In genomic region chr3:88575540-88575939, GRCm38 (mm10) we compare ENCODE assay signal across 8 mouse cellular contexts. TPM values are rescaled to one million over a fixed set of nuclear protein-coding genes. Genes with fewer than 3 reads are reported as not detected.
DNase-seq lines count a peak whose midpoint lies in the region; ATAC-seq and TF ChIP-seq lines count a peak whose summit lies in the region.

Gene Ssr2 (plus strand): TSS chr3:88575876.

- H3K27me3 ChIP-seq in lung, embryonic 14.5 days (ENCODE audit: insufficient read depth, low read length): no peaks in the 10 kb centered on the region
- no peaks in the 10 kb centered on the region for H3K27me3 ChIP-seq in heart, embryonic 11.5 days (ENCODE audit: control insufficient read depth, insufficient read depth, low read length)
- no peaks in the 10 kb centered on the region for H3K27me3 ChIP-seq in midbrain, postnatal 0 days (ENCODE audit: insufficient read depth, low read length)

- H3K4me1 ChIP-seq in lung, embryonic 14.5 days (ENCODE audit: insufficient read depth): no peaks in the 10 kb centered on the region
- peaks cover 4% of the 10 kb centered on the region for H3K4me1 ChIP-seq in heart, embryonic 11.5 days (ENCODE audit: control insufficient read depth, insufficient read depth, low read length)
- H3K4me1 ChIP-seq in midbrain, postnatal 0 days (ENCODE audit: insufficient read depth, low read length): peaks cover 5% of the 10 kb centered on the region; the same call in 1 of the 2 replicates

- DNase-seq in lung, embryonic 14.5 days: no peak
- DNase-seq in lung, postnatal 14 days: no peak
- no peak for DNase-seq in left cerebral cortex, adult 8-10 months (ENCODE audit: low spot score in 2 of 2)
- no peak for DNase-seq in midbrain, postnatal 0 days (ENCODE audit: low spot score)
- no peak for DNase-seq in urinary bladder, postnatal 10 days (ENCODE audit: low spot score)
- DNase-seq in kidney, adult 9 months: no peak

- no peaks in the 10 kb centered on the region for H3K36me3 ChIP-seq in lung, embryonic 14.5 days (ENCODE audit: insufficient read depth)
- H3K36me3 ChIP-seq in heart, embryonic 11.5 days (ENCODE audit: control insufficient read depth, insufficient read depth, low read length): no peaks in the 10 kb centered on the region
- no peaks in the 10 kb centered on the region for H3K36me3 ChIP-seq in midbrain, postnatal 0 days (ENCODE audit: insufficient read depth, low read length)

- H3K9ac ChIP-seq in lung, embryonic 14.5 days: no peak within 1 kb of the TSS
- H3K9ac ChIP-seq in heart, embryonic 11.5 days (ENCODE audit: low read depth, low read length): no peak within 1 kb of the TSS
- H3K9ac ChIP-seq in midbrain, postnatal 0 days (replicated peaks; ENCODE audit: low read length, poor library complexity, severe bottlenecking): no peak within 1 kb of the TSS

- no peak within 1 kb of the TSS for H3K4me2 ChIP-seq in lung, embryonic 14.5 days
- no peak within 1 kb of the TSS for H3K4me2 ChIP-seq in heart, embryonic 11.5 days
- H3K4me2 ChIP-seq in midbrain, postnatal 0 days (ENCODE audit: low read depth, low read length, poor library complexity, severe bottlenecking): no peak within 1 kb of the TSS

- TF ChIP-seq CTCF in lung, embryonic 14.5 days (IDR thresholded peaks at IDR 0.05; ENCODE audit: low read depth): no peak
- no peak for TF ChIP-seq CTCF in midbrain, postnatal 0 days (IDR thresholded peaks at IDR 0.05)

- no peak for ATAC-seq in lung, embryonic 14.5 days (ENCODE audit: insufficient read depth)
- ATAC-seq in common myeloid progenitor, adult 5-6 weeks (replicated peaks; ENCODE audit: low read depth, poor library complexity, severe bottlenecking): no peak
- no peak for ATAC-seq in heart, embryonic 11.5 days (replicated peaks; ENCODE audit: insufficient number of reproducible peaks, low FRiP score, low TSS enrichment)
- no peak for ATAC-seq in midbrain, postnatal 0 days (ENCODE audit: low FRiP score)

- H3K27ac ChIP-seq in lung, embryonic 14.5 days (ENCODE audit: low read depth): no peak within 1 kb of the TSS
- H3K27ac ChIP-seq in heart, embryonic 11.5 days (ENCODE audit: low read depth, low read length): no peak within 1 kb of the TSS
- H3K27ac ChIP-seq in midbrain, postnatal 0 days (ENCODE audit: low read depth, low read length): no peak within 1 kb of the TSS

- WGBS in lung, embryonic 14.5 days: 83% methylated on average over 3 of the region's 3 CpGs
- WGBS in heart, embryonic 11.5 days (ENCODE audit: insufficient replicate concordance): 74% methylated on average over 3 of the region's 3 CpGs
- WGBS in midbrain, postnatal 0 days: 89% methylated on average over 3 of the region's 3 CpGs

- no peak within 1 kb of the TSS for H3K4me3 ChIP-seq in lung, embryonic 14.5 days (ENCODE audit: low read depth, low read length)
- H3K4me3 ChIP-seq in heart, embryonic 11.5 days (ENCODE audit: low read depth, low read length): no peak within 1 kb of the TSS
- H3K4me3 ChIP-seq in midbrain, postnatal 0 days (ENCODE audit: low read depth, low read length): no peak within 1 kb of the TSS

- no peaks in the 10 kb centered on the region for H3K9me3 ChIP-seq in lung, embryonic 14.5 days (ENCODE audit: low read depth, low read length)
- H3K9me3 ChIP-seq in heart, embryonic 11.5 days (replicated peaks; ENCODE audit: control insufficient read depth, low read length): no peaks in the 10 kb centered on the region
- H3K9me3 ChIP-seq in midbrain, postnatal 0 days (ENCODE audit: low read length): no peaks in the 10 kb centered on the region

RNA-seq across cellular contexts. Expression of gene Ssr2, which starts in this region (rescaled TPM):
- 278 and 285 TPM in 2 replicates for polyA plus RNA-seq in lung, embryonic 14.5 days (2014; fragmentation: Nextera tagmentation; extraction: Ambion mirVana)
- total RNA-seq in common myeloid progenitor, adult 5-6 weeks (2017): 144 and 157 TPM in 2 replicates
- polyA plus RNA-seq in heart, embryonic 11.5 days (2014; fragmentation: Nextera tagmentation; extraction: Ambion mirVana): 206 and 229 TPM in 2 replicates
- 10 to 100 TPM; 85.5 to 93.2 (median 89.8) TPM for total RNA-seq in left cerebral cortex, adult 8-10 months (2022)
- 236 and 250 TPM in 2 replicates for total RNA-seq in midbrain, postnatal 0 days (2014; rRNA removed)
- polyA plus RNA-seq in midbrain, postnatal 0 days (2015; fragmentation: Nextera tagmentation; extraction: Ambion mirVana): 196 and 210 TPM in 2 replicates
